Mouse (Mus musculus) stomach, postnatal 0 days (tissue): ENCODE measurements around the gene Rhbdl1.

Experiments
- CTCF ChIP-seq: IDR thresholded peaks from 2 replicates; pipeline ENCODE4 v1.5.1; 2016; ENCODE audit warnings: antibody characterized with exemption, low read depth, mild to moderate bottlenecking, moderate library complexity
- EP300 ChIP-seq: optimal IDR thresholded peaks from 2 replicates; pipeline ENCODE3; 2016; ENCODE audit warnings: antibody characterized with exemption

- TF ChIP-seq EP300 = no peak
- TF ChIP-seq CTCF = no peak
Observed at GRCm38 (mm10) chr17:25825311-25825710, 11.8 kb downstream of the Rhbdl1 start.
